8 mouse cellular contexts compared by ENCODE assay signal in genomic region chr1:133073327-133073856, GRCm38 (mm10). TPM values are rescaled to one million over a fixed set of nuclear protein-coding genes. Genes with fewer than 3 reads are reported as not detected.
DNase-seq lines count a peak whose midpoint lies in the region; ATAC-seq lines count a peak whose summit lies in the region.

No protein-coding gene starts in this region.

- peaks cover 74% of the 10 kb centered on the region for H3K36me3 ChIP-seq in neural tube, embryonic 13.5 days
- H3K36me3 ChIP-seq in midbrain, embryonic 14.5 days (ENCODE audit: control insufficient read depth, insufficient read depth, low read length): peaks cover 67% of the 10 kb centered on the region

- H3K9ac ChIP-seq in neural tube, embryonic 13.5 days: no peak overlapping the region
- no peak overlapping the region for H3K9ac ChIP-seq in midbrain, embryonic 14.5 days (replicated peaks; ENCODE audit: low read length)

- peak; percentile 40 for DNase-seq in adrenal gland, postnatal 14 days
- DNase-seq in adrenal gland, adult 8-10 months: no peak
- DNase-seq in heart, adult 8-10 months (ENCODE audit: low spot score): peak; percentile 74
- DNase-seq in kidney, postnatal 14 days: peak; percentile 58
- no peak for DNase-seq in embryo, embryonic 10.5 days (ENCODE audit: low spot score)
- no peak for DNase-seq in frontal cortex, postnatal 14 days (ENCODE audit: low spot score in 2 of 2)
- no peak for DNase-seq in midbrain, embryonic 14.5 days

- H3K9me3 ChIP-seq in neural tube, embryonic 13.5 days: no peaks in the 10 kb centered on the region
- no peaks in the 10 kb centered on the region for H3K9me3 ChIP-seq in midbrain, embryonic 14.5 days (ENCODE audit: control insufficient read depth, low read length)

- no peak overlapping the region for H3K4me3 ChIP-seq in neural tube, embryonic 13.5 days
- no peak overlapping the region for H3K4me3 ChIP-seq in midbrain, embryonic 14.5 days (replicated peaks; ENCODE audit: low read depth, low read length)

- H3K4me1 ChIP-seq in neural tube, embryonic 13.5 days (replicated peaks): peaks cover 71% of the 10 kb centered on the region
- no peaks in the 10 kb centered on the region for H3K4me1 ChIP-seq in midbrain, embryonic 14.5 days (ENCODE audit: control insufficient read depth, insufficient read depth, low read length)

- H3K27me3 ChIP-seq in neural tube, embryonic 13.5 days: no peaks in the 10 kb centered on the region
- H3K27me3 ChIP-seq in midbrain, embryonic 14.5 days (ENCODE audit: control insufficient read depth, insufficient read depth, low read length): no peaks in the 10 kb centered on the region

- WGBS in neural tube, embryonic 13.5 days: 66% methylated on average over 9 of the region's 9 CpGs
- WGBS in midbrain, embryonic 14.5 days: 63% methylated on average over 9 of the region's 9 CpGs

- H3K4me2 ChIP-seq in neural tube, embryonic 13.5 days: no peak overlapping the region
- H3K4me2 ChIP-seq in midbrain, embryonic 14.5 days (ENCODE audit: low read length): no peak overlapping the region

- ATAC-seq in neural tube, embryonic 13.5 days (ENCODE audit: low read depth): no peak
- ATAC-seq in midbrain, embryonic 14.5 days (ENCODE audit: low FRiP score, low TSS enrichment): no peak

- H3K27ac ChIP-seq in neural tube, embryonic 13.5 days (replicated peaks): peak overlapping the region; percentile 43; the same call in 1 of the 2 replicates
- H3K27ac ChIP-seq in midbrain, embryonic 14.5 days (replicated peaks; ENCODE audit: low read depth, low read length): no peak overlapping the region

RNA-seq across cellular contexts. Expression of gene Pik3c2b, which starts 27.9 kb away (rescaled TPM):
- 8.4 and 11.3 TPM in 2 replicates for total RNA-seq in adrenal gland, postnatal 14 days (2021)
- total RNA-seq in adrenal gland, adult 8-10 months (2022): 10 to 100 TPM in 2 of 4 experiments, 1 to 10 TPM in 2; 6.1 to 12.5 (median 8.5) TPM
- 10 to 100 TPM; 19.2 to 20.8 (median 19.9) TPM for total RNA-seq in heart, adult 8-10 months (2022)
- polyA plus RNA-seq in neural tube, embryonic 13.5 days (2015; fragmentation: Nextera tagmentation; extraction: Ambion mirVana): 13.9 and 14.0 TPM in 2 replicates
- 14.3 and 17.0 TPM in 2 replicates for polyA plus RNA-seq in midbrain, embryonic 14.5 days (2014; fragmentation: Nextera tagmentation; extraction: Ambion mirVana)

RNA-seq across cellular contexts. Expression of gene Mdm4, which starts 43.0 kb away (rescaled TPM):
- total RNA-seq in adrenal gland, postnatal 14 days (2021): 73.7 and 95.4 TPM in 2 replicates
- 100 to 1,000 TPM in 2 of 4 experiments, 10 to 100 TPM in 2; 58.6 to 172 (median 91.8) TPM for total RNA-seq in adrenal gland, adult 8-10 months (2022)
- 10 to 100 TPM; 19.5 to 30.7 (median 22.6) TPM for total RNA-seq in heart, adult 8-10 months (2022)
- polyA plus RNA-seq in neural tube, embryonic 13.5 days (2015; fragmentation: Nextera tagmentation; extraction: Ambion mirVana): 30.0 and 33.6 TPM in 2 replicates
- 52.5 and 53.5 TPM in 2 replicates for polyA plus RNA-seq in midbrain, embryonic 14.5 days (2014; fragmentation: Nextera tagmentation; extraction: Ambion mirVana)

RNA-seq across cellular contexts. Expression of gene Ppp1r15b, which starts 57.6 kb away (rescaled TPM):
- total RNA-seq in adrenal gland, postnatal 14 days (2021): 84.9 and 95.0 TPM in 2 replicates
- total RNA-seq in adrenal gland, adult 8-10 months (2022): 10 to 100 TPM; 67.1 to 80.6 (median 71.1) TPM
- 10 to 100 TPM; 20.8 to 24.3 (median 21.7) TPM for total RNA-seq in heart, adult 8-10 months (2022)
- 27.8 and 30.8 TPM in 2 replicates for polyA plus RNA-seq in neural tube, embryonic 13.5 days (2015; fragmentation: Nextera tagmentation; extraction: Ambion mirVana)
- 18.1 and 36.2 TPM in 2 replicates for polyA plus RNA-seq in midbrain, embryonic 14.5 days (2014; fragmentation: Nextera tagmentation; extraction: Ambion mirVana)

Comparison
In these comparisons a context has a peak if more than half of its experiments do, and no peak if none do; other contexts are left out.
1. DNase-seq: peak in adrenal gland, postnatal 14 days (single experiment), heart, adult 8-10 months (single experiment) and kidney, postnatal 14 days (single experiment); none in adrenal gland, adult 8-10 months (single experiment), embryo, embryonic 10.5 days (single experiment), frontal cortex, postnatal 14 days (0 of 2) and midbrain, embryonic 14.5 days (single experiment).